Mouse (Mus musculus): ENCODE measurements at regions not wholly inside any gene's neighbourhood (a gene's known extent, or its start where the extent isn't known, plus 50 kb on each side); places are given as distances from the start of the nearest gene placed in this dataset.
"Not testable (repeated sequence)": the region's sequence is repeated elsewhere in the genome, so short reads cannot be mapped to it uniquely, and the experiment has no call there.

DNA sequence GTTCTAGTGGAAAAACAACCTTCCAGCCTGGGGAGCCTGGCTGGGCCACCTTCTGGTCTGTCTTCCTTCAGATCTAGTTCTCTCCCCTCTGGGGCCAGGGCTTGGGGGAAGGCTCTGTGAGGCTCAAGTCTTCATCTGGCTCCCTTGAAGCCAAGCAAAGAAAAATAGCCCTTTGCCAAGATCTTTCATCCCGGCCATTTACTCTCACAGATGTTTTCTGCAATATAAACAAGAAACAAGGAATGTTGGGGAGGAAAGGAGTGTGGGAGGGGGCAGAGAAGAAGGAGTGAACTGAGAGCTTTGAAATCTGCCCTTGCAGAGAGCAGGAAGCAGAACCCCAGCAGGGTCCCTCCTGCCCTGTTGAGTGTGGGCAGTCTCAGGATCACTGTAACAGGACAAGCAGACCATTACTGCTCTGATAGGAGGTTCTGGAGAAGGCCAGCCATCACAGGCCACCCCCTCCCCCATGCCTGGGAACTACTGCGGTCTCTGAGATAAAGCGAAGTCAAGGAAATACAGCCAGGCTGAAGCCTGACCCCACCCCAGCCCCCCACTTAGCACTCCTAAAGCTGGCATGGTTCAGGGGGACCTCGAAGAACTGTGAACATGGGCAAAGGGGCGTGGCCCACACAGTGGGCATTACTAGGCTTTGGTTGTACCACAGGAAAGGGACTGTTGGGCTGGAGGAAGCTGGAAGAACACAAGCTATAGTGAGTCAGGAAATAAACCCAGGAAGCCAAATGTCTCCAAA lies 118.8 kb downstream of the Zfp36l1 start:
- DNase-seq = no peak
- intact Hi-C loops (cut with DNase I) = no loop called here

DNA sequence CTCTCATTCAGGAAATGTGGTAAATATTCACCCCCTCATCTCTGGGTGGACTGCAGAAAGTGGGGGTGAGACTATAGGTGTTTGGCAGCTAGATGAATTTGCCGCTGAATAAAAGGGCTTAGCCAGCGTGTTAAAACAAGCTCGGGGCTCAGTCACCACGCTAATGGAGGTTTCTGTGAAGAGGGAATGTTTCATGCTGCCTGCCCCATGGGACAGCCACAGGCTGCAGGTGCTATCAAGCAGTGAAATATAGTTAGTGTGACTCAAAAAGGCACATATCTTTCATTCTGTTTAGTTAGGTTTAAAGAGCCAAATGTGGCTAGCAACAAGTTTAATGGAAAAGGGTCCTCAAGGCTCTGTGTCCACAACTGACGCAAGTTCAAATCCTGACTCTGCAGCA lies 121.5 kb downstream of the Zfp36l1 start:
- intact Hi-C loops (cut with DNase I) = no loop called here
- DNase-seq = no peak

DNA sequence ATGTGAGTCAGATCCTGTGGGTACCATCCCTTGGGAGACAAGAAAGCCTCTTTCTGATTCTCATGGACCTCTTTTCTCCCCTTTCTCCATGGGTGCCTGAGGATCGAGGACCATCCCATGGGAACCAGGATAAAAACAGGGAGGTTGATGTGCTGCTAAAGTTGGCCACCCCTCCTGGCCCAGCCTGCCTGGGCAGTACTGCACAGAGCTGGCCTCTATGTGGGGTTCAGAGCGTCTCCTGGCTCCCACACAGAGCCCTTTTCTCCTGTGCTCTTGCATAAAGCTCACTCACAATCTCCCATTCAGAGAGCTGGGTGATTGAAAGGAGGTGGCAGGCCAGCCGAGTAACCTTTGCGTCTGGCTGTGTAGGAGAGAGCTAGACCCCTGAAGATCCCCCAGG lies 122.1 kb downstream of the Zfp36l1 start:
- no peak for DNase-seq
- intact Hi-C loops (cut with DNase I) = no loop called here

- DNase-seq = no peak
- intact Hi-C loops (cut with DNase I) = no loop called here
Measured at GRCm38 (mm10) chr12:79989582-79990110, 123.2 kb downstream of the Zfp36l1 start.

DNA sequence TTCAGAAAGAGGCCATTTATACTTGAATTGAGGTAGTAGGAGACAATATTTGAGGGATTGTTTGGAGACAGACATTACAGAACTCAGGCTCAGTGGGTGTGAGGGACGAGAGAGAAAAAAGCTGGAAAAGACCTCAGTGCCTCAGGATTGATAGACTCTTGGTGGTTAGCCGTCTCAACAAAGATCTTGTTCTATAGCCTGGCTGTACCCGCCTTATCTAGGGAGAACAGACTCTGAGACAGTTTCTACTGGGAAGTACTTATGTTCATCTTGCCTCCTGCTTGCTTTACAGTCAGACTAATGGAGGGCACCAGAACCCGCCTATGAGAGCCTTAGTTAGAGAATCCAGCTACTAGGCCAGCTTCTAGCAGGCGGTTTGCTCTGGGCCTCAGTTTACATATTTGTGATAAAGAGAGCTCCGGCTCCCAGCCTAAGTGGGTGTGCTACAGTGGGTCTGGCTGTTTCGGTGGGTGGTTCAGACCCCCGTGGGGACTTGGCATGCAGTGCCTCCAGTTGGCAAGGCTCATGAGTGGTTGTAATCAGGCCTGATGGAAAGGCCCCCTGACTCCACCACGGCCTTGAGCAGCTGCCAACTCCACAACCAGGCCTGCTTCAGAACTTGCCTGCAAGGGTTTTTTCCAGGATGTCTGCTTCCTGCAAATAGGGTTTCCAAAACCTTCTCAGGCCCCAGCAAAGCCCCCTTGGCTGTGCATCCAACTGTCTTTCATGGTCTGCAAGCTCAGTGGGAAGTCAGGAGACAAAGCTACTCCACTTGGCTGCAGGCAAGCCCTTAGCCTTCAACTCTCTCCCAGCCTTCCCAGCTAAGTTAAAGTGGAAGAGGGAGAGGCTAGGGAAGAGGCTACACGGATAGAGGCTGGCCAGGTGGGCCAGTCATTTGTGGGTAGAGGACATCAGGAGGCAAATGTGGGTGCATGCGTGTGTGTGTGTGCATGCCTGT lies 124.1 kb downstream of the Zfp36l1 start:
- intact Hi-C loops (cut with DNase I) = no loop called here

DNA sequence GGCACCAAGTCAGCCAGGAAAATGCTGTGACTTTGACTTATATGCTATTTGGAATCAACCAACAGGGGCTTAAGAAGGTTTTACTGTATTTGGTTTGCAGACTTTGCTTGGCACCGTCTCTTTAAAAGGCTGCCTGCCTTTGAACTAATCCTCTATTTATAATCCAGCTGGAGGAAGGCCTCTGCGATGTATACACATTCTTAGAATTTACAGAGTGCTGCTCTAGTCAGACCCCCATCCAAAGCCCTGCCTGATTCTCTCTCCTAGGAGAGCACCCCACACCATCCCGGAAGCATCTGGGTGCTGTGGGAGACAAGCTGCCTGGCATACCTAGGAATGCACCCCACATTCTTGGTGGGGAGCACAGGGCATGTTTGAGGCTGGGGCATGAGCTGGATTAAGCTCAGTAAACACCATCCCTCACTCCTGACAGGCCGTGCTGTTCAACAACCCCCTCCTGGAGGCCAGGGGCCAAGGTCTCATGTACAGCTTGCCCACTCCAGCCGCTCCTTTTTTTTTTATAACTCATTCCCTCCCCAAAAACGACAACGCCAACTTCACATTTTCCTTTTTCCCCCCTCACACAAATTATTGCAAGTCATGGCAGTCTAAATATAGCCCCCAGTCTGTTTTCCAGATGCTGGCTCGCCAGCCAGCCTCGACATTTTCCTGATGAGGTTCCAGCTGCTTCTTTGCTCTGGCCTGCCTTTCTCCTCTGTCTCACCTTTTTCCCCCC lies 126.4 kb downstream of the Zfp36l1 start:
- intact Hi-C loops (cut with DNase I) = no loop called here
- DNase-seq = no peak

More for the DNA sequence above, 124.1 kb downstream of the Zfp36l1 start:
- DNase-seq = no peak

DNA sequence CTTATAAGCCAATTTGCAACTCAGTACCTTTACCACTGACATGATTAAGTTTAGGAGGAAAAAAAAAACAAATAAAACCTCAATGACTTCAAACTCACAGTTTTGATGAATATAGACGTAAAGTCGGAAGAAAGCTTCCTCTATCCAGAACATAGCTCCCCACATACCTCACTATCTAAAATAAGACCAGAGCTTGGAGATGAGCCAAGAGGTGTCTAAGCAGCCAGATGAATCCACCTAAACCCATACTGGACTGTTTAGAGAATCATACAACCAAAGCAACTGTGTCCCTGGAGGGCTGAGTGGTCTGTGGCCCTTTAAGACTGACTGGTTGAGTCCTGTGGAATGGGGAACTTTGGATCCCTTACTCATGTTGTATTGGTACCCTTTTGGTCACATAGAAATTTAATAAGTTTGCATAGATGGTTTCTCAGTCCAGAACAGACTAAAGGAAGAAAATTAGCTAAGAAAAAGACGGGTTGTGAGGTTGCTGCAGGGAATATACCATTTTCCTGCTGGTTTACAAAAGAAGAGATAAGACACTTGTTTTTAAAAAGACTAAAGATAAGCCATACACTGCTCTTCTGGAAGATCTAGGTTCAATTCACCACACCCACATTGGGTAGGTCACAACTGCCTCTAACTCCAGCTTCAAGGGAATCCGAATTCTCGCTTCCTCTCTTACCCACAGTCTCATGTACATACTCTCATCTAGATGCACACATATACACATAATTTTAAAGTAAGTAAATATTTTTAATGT lies 127.6 kb downstream of the Zfp36l1 start:
- no peak for DNase-seq
- intact Hi-C loops (cut with DNase I) = no loop called here

DNA sequence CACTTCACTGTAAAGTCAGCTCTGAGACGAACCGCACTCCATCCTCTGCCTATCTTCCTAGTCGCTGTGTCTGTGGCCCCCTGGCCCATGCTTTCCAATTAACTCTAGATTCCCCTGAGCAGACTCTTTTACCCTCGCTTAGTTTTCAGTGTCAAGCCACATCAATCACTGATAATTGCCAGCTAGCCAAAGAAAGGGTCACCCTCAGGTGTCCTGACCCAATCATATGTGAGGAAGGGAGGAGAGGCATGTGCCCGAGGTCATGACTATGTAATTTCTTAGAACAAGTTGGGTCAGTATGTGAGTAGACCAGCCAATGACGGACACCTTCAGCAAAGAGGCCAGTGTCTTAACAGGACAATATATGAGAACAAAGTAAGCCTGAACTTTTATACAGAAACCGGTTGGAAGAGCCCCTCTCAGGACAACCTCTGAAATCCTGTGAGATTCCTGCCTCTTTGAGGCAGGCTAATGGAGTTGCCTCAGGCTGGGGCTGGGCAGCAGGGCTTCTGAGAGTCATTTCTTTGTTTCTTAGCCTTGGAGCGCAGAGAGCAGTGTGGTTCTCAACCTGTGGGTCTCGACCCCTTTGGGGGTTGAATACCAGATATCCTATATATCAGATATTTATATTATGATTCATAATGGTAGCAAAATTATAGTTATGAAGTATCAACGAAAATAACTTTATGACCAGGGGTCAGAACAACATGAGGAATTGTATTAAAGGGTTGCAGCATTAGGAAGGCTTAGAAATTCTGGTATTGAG lies 128.6 kb downstream of the Zfp36l1 start:
- intact Hi-C loops (cut with DNase I) = no loop called here
- no peak for DNase-seq

DNA sequence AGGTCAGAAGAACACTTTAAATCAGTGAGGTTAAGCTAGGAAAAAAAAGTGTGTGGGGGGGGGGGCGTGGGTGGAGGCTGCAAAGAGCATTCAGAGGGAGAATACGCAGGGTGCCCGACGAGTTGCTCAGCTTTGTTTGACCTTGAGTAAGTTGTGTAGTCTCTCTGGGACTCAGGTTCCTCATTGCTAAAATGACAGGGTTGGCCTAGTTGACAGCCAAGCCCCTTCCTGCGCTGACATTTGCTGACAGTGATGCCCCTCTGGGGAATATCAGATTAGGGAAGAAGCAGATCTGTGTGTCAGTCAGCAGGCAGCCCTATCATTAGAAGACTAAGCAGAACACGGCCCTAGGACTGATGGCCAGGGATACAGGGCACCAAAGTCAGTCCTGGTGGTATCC lies 129.6 kb downstream of the Zfp36l1 start:
- intact Hi-C loops (cut with DNase I) = no loop called here
- no peak for DNase-seq

DNA sequence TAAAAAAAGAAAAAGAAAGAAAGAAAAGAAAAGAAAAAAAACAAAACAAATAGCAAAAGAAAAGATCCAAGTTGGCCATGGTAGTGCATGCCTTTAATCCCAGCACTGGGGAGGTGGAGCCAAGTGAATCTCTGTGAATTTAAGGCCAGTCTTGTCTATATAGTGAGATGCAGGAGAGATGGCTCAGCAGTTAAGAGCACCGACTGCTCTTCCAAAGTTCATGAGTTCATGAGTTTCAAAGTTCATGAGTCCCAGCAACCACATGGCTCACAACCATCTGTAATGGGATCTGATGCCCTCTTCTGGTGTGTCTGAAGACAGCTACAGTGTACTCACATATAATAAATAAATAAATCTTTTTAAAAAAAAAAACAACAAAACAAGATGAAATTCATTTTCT lies 130.3 kb downstream of the Zfp36l1 start:
- intact Hi-C loops (cut with DNase I); DNase-seq: not testable (repeated sequence)

- intact Hi-C loops (cut with DNase I) = no loop called here
- no peak for DNase-seq
Measured at GRCm38 (mm10) chr12:79980711-79981110, 132.1 kb downstream of the Zfp36l1 start.

- intact Hi-C loops (cut with DNase I) = no loop called here
- DNase-seq = no peak
Measured at GRCm38 (mm10) chr12:79977136-79977535, 135.7 kb downstream of the Zfp36l1 start.

GRCm38 (mm10) chr12:79975466-79976239 lies 137.2 kb downstream of the Zfp36l1 start:
- intact Hi-C loops (cut with DNase I) = no loop called here
- no peak for DNase-seq

DNA sequence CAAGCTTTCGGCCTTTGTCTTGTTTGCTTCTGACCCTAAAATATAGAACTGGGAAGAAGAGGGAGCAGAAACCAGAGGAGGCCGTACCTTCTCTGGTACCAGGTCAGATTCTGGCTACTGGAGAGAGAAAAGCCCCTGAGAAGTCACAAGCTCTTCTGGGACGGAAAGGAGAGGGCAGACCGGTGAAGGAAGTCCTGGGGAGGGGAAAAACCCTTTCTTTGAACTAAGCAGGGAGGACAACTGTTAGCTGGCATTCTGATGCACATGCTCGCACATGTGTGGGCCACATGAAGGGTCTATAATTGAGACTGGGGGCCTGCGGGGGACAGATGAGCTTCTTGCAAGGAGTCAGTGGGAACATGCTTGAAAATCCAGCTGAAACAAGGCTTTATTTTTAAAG lies 137.8 kb downstream of the Zfp36l1 start:
- DNase-seq = no peak
- intact Hi-C loops (cut with DNase I) = no loop called here

- intact Hi-C loops (cut with DNase I) = no loop called here
- DNase-seq = no peak
Measured at GRCm38 (mm10) chr12:79974530-79974929, 138.3 kb downstream of the Zfp36l1 start.

DNA sequence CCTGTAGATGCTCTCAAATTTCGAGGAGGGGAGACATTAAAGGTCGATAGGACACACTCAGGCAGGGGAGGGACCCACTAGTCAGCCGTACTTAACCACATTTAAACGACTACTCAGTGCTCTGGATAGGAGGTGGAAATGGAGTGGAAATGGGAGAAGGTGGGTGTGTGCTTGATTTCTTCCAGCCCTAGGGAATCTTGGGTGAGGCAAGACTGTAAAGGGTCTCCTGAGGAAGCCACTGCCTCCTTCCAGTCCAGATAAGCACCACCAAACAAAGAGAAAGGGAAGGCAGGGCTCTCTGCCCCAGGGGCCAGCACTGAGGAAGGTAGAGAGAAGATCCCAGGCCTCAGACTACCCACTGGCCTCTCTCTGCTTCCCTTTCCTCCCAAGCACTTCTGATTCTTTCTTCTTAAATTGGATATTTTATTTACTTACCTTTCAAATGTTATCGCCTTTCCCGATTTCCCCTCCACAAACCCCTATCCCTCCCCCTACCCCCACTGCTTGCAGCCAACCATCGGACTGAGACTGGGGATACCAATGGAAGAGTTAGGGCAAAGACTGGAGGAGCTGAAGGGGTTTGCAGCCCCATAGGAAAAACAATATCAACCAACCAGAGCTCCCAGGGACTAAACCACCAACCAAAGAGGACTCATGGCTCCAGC lies 139.1 kb downstream of the Zfp36l1 start:
- intact Hi-C loops (cut with DNase I) = no loop called here

GRCm38 (mm10) chr12:79970981-79971390 lies 141.8 kb downstream of the Zfp36l1 start:
- DNase-seq = no peak
- intact Hi-C loops (cut with DNase I) = no loop called here

More for the DNA sequence above, 139.1 kb downstream of the Zfp36l1 start:
- DNase-seq = no peak
